Mouse (Mus musculus): ENCODE results near the gene Pou3f4. TPM values are rescaled to one million over a fixed set of nuclear protein-coding genes. Genes with fewer than 3 reads are reported as not detected.
A peak's percentile ranks its signal among the peaks of the same experiment; 100 is the strongest.
"Not testable (repeated sequence)": the region's sequence is repeated elsewhere in the genome, so short reads cannot be mapped to it uniquely, and the experiment has no call there.

The Pou3f4 gene
- not detected in 2 replicates for total RNA-seq (2021)
- long read RNA-seq = 0 reads

DNA sequence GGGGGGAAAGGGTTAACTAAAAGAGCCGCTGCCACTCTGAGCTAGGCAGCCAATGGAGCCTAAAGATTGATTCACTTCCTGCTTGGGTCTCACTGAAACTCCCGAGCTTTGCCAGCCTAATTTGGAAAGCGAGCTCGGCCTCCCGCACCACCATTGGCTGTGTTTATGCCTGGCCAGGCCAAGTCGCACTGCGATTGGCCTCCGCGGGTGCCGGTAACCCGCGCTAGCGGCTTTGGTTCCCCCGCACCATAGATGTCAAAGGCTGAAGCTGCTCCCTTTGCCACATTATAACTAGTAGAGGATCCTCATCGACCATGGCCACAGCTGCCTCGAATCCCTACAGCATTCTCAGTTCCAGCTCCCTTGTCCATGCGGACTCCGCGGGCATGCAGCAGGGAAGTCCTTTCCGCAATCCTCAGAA lies at the start of gene Pou3f4:
Gene Pou3f4 (plus strand): TSS at position 130 of the 421 bp plus-strand sequence.
- peak; percentile 3 for DNase-seq

- no peak for DNase-seq
Observed at GRCm38 (mm10) chrX:110765939-110766338, 48.1 kb upstream of the Pou3f4 start.

GRCm38 (mm10) chrX:110774807-110775206 lies 39.3 kb upstream of the Pou3f4 start:
- not testable (repeated sequence) for DNase-seq

- DNase-seq = no peak
Observed at GRCm38 (mm10) chrX:110802502-110802901, 11.6 kb upstream of the Pou3f4 start.

GRCm38 (mm10) chrX:110810001-110810578 lies 4.0 kb upstream of the Pou3f4 start:
- no peak for DNase-seq

- no peak for DNase-seq
Observed at GRCm38 (mm10) chrX:110810753-110811506, 3.1 kb upstream of the Pou3f4 start.

DNA sequence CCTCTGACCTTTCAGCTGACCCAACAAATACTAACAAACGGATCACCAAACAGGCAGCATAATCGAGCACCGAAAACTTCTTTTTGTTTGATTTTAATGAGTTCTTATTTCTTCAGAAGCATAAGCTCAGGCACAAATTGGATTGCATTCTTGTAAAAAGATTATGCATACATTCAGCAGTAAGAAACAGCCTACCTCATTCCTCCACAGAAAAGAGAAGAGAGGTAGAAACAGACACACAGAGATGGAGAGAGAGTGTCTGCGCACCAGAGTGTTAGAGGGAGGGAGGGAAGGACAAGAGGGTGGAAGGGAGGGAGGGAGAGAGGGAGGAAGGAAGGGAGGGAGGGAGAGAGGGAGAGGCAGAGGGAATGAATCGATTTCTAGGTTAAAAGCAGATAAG lies 2.0 kb upstream of the Pou3f4 start:
- no peak for DNase-seq

GRCm38 (mm10) chrX:110813401-110813800 lies 679 bp upstream of the Pou3f4 start:
- no peak for DNase-seq

GRCm38 (mm10) chrX:110814592-110815548 lies 790 bp downstream of the Pou3f4 start:
- no peak for DNase-seq

- DNase-seq = no peak
Observed at GRCm38 (mm10) chrX:110815549-110815930, 1.5 kb downstream of the Pou3f4 start.

GRCm38 (mm10) chrX:110816609-110817008 lies 2.5 kb downstream of the Pou3f4 start:
- no peak for DNase-seq

GRCm38 (mm10) chrX:110817211-110817610 lies 3.1 kb downstream of the Pou3f4 start:
- DNase-seq = no peak

DNA sequence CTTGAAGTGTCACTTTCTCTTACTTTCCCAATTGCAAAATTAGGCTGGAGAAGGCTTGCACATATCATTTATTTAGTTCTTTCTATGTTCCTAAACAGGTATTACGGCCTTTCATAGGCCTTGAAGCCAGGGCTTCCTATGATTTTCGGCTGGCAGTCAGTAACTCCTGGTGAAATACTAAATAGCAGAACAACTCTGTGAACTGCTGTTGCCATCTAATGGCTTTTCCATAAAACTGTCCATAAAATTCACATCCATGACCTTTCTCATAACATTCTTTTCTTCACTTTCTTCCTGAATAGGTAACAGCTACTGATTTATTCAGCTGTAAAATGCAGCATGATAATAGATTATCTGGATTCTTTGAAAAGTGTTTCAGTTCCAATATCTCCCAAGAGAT lies 23.4 kb downstream of the Pou3f4 start:
- DNase-seq = no peak

- no peak for DNase-seq
Observed at GRCm38 (mm10) chrX:110851300-110851699, 37.2 kb downstream of the Pou3f4 start.
